Mouse (Mus musculus) lung, postnatal 0 days (tissue): ENCODE data around the gene Baz2b.

Experiments
- CTCF ChIP-seq: IDR thresholded peaks from 2 replicates; pipeline ENCODE4 v1.5.1; 2016; ENCODE audit warnings: antibody characterized with exemption, mild to moderate bottlenecking
- EP300 ChIP-seq: IDR thresholded peaks from 2 replicates; pipeline ENCODE4 v1.6.1; 2016; ENCODE audit warnings: antibody characterized with exemption, mild to moderate bottlenecking, control low read depth

DNA sequence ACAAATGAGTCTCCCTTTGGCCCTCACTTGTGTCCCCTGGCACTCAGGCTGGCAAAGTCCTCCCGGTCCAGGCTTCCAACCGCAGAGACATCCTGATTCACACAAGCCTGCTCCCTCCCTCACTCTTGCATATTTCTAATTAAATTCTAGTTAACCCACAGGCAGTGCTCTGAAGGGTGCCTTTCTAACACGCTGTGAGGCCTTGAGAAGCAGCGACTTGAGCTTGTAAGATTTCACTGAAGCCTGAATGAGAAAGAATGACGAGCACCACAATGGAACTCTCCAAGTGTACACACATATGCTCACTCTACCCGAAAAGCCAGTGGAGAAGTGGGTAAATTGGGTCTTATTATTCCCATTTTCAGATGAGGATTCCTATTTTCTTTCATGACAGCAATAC is 183.1 kb downstream of the Baz2b start:
- TF ChIP-seq CTCF (no peak), EP300 (no peak)
